16 mouse cellular contexts compared by ENCODE assay signal in the genomic region with DNA sequence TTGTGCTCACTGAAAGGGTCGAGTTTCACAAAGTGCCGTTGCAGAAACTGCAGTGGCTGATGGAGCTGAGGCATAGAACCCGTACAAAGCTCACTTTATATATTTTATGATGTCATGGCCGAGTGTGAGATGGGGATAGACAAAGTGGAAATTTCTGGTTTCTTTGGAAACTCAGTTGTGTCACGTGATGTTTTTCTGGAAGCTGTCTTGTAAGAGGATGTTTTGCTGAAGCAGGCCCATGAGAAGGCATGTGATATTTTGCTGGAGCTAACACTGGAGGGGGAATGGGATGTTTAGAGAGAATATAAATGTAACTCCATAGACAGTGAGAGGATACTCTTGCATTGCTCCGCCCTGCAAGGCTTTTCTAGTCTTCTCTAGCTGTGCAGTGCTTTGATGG.
"Had no signal": no experiment of that assay in that cellular context is flagged by ENCODE, and none has a peak within 500 bp of the region (broad histone marks: within the 10 kb centered on the region; RNA-seq: fewer than 3 reads in every experiment).

No protein-coding gene starts in this region.

- H3K27me3 ChIP-seq: neural tube, embryonic 13.5 days; neural tube, embryonic 15.5 days; stomach, embryonic 15.5 days had no signal

- H3K4me2 ChIP-seq: neural tube, embryonic 13.5 days; neural tube, embryonic 15.5 days; stomach, embryonic 15.5 days had no signal

- H3K27ac ChIP-seq: neural tube, embryonic 13.5 days; neural tube, embryonic 15.5 days; stomach, embryonic 15.5 days; stomach, postnatal 0 days had no signal

- H3K4me3 ChIP-seq: neural tube, embryonic 13.5 days; neural tube, embryonic 15.5 days; stomach, embryonic 15.5 days had no signal

- DNase-seq: retina, postnatal 1 day; right cerebral cortex, adult 18-20 months; right cerebral cortex, postnatal 14 days; right cerebral cortex, postnatal 25 days; right cerebral cortex, postnatal 4 days; spleen, adult 18-20 months; thymus, adult 18-20 months; thymus, adult 2 months; thymus, postnatal 14 days; thymus, postnatal 25 days; thymus, postnatal 36 days; thymus, postnatal 4 days had no signal

- H3K36me3 ChIP-seq: neural tube, embryonic 13.5 days; neural tube, embryonic 15.5 days; stomach, embryonic 15.5 days had no signal
